Mouse (Mus musculus) liver, embryonic 11.5 days (tissue): ENCODE data around the gene Dctn2. TPM values are rescaled to one million over a fixed set of nuclear protein-coding genes. Genes with fewer than 3 reads are reported as not detected.
"Not testable (repeated sequence)": the region's sequence is repeated elsewhere in the genome, so short reads cannot be mapped to it uniquely, and the experiment has no call there.

Experiments used
- ATAC-seq: fragments of 200-750 bp; cut with Nextera tagmentation; replicated peaks from 2 replicates; pipeline ENCODE4 v1.8.0; 2017; ENCODE audit warnings: moderate number of reproducible peaks, mild to moderate bottlenecking, moderate TSS enrichment, moderate library complexity; ENCODE audit not compliant: low FRiP score
- DNase-seq: peaks from one replicate; pipeline ENCODE4 v3.0.0-alpha.2; 2017; ENCODE audit warnings: low spot score
- H3K27ac ChIP-seq: fragments of 300-500 bp; sonication (generic); 2 replicates; pipeline ENCODE4 v1.5.1; 2014; ENCODE audit warnings: mild to moderate bottlenecking, low read depth, low read length, control low read depth
- H3K27me3 ChIP-seq: fragments of 300-500 bp; sonication (generic); replicated peaks from 2 replicates; pipeline ENCODE4 v1.6.1; 2014; ENCODE audit warnings: low read length, mixed read lengths; ENCODE audit not compliant: control insufficient read depth, insufficient read depth
- H3K36me3 ChIP-seq: fragments of 300-500 bp; sonication (generic); 2 replicates; pipeline ENCODE4 v1.6.1; 2014; ENCODE audit warnings: mild to moderate bottlenecking, low read length, moderate library complexity, mixed read lengths; ENCODE audit not compliant: control insufficient read depth, insufficient read depth
- H3K4me1 ChIP-seq: fragments of 300-500 bp; sonication (generic); replicated peaks from 2 replicates; pipeline ENCODE4 v1.6.1; 2014; ENCODE audit warnings: low read length, mixed read lengths; ENCODE audit not compliant: control insufficient read depth, insufficient read depth
- H3K4me2 ChIP-seq: fragments of 300-500 bp; sonication (generic); 2 replicates; pipeline ENCODE4 v1.6.1; 2014; ENCODE audit warnings: mild to moderate bottlenecking, control low read depth, moderate library complexity
- H3K4me3 ChIP-seq: fragments of 300-500 bp; sonication (generic); 2 replicates; pipeline ENCODE4 v1.5.1; 2014; ENCODE audit warnings: low read depth, low read length, control low read depth
- H3K9ac ChIP-seq: fragments of 300-500 bp; sonication (generic); 2 replicates; pipeline ENCODE4 v1.6.1; 2014; ENCODE audit warnings: low read depth, low read length, control low read depth
- H3K9me3 ChIP-seq: fragments of 300-500 bp; sonication (generic); 2 replicates; pipeline ENCODE4 v1.6.1; 2016; ENCODE audit warnings: low read length, inconsistent platforms, mixed read lengths; ENCODE audit not compliant: control insufficient read depth
- WGBS: fragments of 180-500 bp; shearing (Covaris S2); extraction: QIAGEN DNeasy Blood & Tissue Kit; methylation state at CpG from one replicate; pipeline ENCODE4 v1.1.7; 2014; 5-methylcytosine and 5-hydroxymethylcytosine counted together
- polyA plus RNA-seq: library from polyadenylated mRNA; unstranded; fragments of >200 nt; fragmentation: Nextera tagmentation; extraction: Ambion mirVana; gene quantifications from 2 replicates; pipeline ENCODE4 v1.2.1, GENCODE M21; 2014

The Dctn2 gene
- polyA plus RNA-seq, 1 experiment from 2014 or later = 135 TPM

DNA sequence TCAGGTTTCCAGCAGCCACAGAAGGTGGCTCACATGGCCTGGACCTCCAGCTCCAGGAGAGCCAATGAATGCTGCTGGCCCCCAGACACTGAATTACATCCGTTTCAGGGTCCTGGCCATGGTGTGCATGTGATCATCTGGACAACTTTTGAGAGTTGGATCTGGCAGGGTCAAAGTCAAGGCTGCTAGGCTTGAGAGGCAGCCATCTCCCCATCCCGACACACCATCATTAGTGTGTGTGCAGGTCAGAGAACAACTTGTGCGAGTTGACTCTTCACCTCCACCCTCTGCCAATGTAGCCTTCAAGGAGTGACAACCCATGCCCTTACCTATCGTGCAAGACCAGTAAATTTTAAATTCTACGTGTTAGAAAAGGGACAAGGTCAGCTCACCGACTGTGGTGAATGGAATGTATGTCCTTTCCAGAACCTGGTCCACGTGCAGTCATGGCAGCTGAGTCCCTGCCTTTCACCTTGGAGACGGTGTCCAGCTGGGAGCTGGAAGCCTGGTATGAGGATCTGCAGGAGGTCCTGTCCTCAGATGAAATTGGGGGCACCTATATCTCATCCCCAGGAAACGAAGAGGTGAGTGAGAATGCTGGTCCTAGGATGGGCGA, 28.8 kb downstream of the Dctn2 start:
- H3K4me1 ChIP-seq = peaks cover 19% of the 10 kb centered on the region
- ATAC-seq (no peak), DNase-seq (no peak)

DNA sequence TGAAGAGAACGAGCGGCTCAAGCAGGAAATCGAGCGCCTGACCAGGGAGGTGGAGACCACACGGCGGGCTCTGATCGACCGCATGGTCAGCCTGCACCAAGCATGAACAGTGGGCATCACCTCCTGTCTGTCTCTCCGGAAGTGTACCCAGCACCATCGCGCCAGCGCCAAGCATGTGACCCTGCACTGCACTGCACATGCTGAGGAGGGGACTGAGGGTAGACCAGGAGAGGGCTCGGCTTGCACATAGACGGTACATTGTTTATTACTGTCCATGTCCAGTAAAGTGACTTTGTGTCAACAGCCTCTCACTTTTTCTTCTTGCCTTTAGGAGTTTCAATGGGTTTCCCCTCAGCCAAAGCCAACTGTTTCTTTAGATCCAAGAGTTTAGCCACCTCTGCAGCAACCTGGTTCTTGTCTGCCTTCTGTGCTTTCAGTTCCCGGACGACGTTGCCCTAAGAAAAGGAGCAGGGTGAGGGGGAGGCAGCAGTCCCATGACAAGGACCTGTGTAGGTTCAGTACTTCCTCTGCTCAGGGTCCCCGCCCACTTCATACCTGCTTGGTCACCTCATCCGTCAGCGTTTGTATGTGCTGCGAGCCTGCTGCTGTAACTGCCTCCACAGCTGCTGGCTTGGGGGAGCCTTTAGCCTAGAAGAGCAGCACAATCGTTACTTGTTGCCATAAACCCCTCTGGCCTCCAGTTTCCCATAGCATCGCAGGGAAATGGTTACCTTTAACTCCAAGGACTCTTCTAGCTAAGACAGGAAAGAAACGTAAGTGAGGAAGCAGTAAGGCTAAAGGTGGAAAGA, 30.0 kb downstream of the Dctn2 start:
- H3K4me3 ChIP-seq = no peak overlapping the region
- peaks cover 19% of the 10 kb centered on the region for H3K4me1 ChIP-seq
- H3K36me3 ChIP-seq = peaks cover 62% of the 10 kb centered on the region
- no peaks in the 10 kb centered on the region for H3K27me3 ChIP-seq
- ATAC-seq = no peak
- no peak overlapping the region for H3K27ac ChIP-seq
- H3K9ac ChIP-seq = no peak overlapping the region
- no peak overlapping the region for H3K4me2 ChIP-seq
- WGBS = 88% methylated on average over 24 of the region's 24 CpGs
- no peaks in the 10 kb centered on the region for H3K9me3 ChIP-seq
- DNase-seq = no peak

More for the DNA sequence above, 28.8 kb downstream of the Dctn2 start:
- no peak overlapping the region for H3K4me2 ChIP-seq
- no peaks in the 10 kb centered on the region for H3K27me3 ChIP-seq
- no peak overlapping the region for H3K27ac ChIP-seq
- H3K9ac ChIP-seq = no peak overlapping the region
- H3K36me3 ChIP-seq = peaks cover 56% of the 10 kb centered on the region
- no peak overlapping the region for H3K4me3 ChIP-seq
- H3K9me3 ChIP-seq = no peaks in the 10 kb centered on the region
- 90% methylated on average over 10 of the region's 10 CpGs for WGBS

DNA sequence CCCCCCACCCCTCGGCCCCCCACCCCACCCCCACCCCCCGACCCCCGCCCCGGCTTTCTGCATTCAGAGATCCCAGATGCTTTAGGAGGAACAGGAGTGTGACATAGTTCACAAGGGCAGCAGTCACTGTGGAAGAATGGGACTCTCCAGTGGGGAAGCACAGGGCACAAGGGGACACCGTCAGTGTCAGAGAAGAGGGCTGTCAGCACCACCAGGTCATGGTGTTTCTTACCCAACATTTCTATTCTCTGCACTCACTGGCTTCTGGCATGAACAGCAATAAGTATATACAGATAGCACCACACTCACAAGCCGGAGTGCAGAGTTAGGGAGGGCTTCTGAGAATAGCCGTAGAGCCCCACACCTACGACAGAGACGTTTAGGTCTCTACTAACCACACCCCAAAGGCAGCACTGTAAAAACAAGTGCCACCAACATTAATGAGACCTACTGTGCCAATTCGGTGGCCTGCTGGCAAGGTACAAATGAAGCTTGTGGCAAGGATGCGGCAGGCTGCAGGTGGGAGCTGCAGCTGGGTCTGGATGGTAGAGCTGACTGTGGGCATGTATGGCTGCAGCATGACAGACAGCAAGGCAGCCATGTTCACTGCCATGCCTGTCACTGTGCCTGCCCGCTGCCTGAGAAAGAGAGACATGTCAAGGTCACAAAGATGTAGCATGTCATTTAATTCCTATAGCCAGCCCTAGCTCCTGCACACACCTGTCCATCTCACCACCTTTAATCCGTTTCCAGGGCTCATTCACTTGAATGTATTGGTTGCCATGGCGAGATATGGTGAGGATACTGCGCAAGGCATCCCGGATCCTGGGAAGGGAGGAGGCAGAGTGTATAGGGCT, 31.1 kb downstream of the Dctn2 start:
- H3K27me3 ChIP-seq = no peaks in the 10 kb centered on the region
- no peak overlapping the region for H3K27ac ChIP-seq
- H3K4me1 ChIP-seq = peaks cover 12% of the 10 kb centered on the region
- H3K4me2 ChIP-seq = no peak overlapping the region
- WGBS = 88% methylated on average over 16 of the region's 16 CpGs
- no peak for ATAC-seq
- H3K9me3 ChIP-seq = no peaks in the 10 kb centered on the region
- H3K36me3 ChIP-seq = peaks cover 71% of the 10 kb centered on the region
- no peak for DNase-seq
- H3K9ac ChIP-seq = no peak overlapping the region
- no peak overlapping the region for H3K4me3 ChIP-seq

DNA sequence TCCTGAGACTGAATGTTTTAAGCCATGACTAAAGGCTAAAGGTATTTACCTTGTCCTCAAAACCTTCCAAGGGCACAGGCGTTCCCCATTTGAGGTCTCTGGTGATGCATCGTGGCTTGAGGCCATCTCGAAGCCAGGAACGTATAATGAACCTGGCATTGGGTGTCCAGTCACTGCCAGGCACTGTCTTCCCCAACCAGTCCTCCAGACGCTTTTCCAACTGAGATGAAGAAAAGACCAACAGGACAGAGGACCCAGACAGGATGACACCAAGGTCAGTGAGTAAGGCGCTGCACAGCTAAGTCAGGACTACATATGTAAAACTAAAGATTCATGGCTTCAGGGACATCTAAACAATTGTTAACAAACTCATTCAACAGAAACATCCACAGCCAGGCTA, 34.2 kb downstream of the Dctn2 start:
- Histone ChIP-seq H3K36me3 (peaks cover 80% of the 10 kb centered on the region), H3K9me3 (no peaks in the 10 kb centered on the region), H3K27ac (no peak overlapping the region), H3K4me1 (no peaks in the 10 kb centered on the region), H3K27me3 (no peaks in the 10 kb centered on the region), H3K9ac (no peak overlapping the region), H3K4me3 (no peak overlapping the region), H3K4me2 (no peak overlapping the region)
- DNase-seq = no peak
- WGBS = 93% methylated on average over 6 of the region's 6 CpGs
- no peak for ATAC-seq

DNA sequence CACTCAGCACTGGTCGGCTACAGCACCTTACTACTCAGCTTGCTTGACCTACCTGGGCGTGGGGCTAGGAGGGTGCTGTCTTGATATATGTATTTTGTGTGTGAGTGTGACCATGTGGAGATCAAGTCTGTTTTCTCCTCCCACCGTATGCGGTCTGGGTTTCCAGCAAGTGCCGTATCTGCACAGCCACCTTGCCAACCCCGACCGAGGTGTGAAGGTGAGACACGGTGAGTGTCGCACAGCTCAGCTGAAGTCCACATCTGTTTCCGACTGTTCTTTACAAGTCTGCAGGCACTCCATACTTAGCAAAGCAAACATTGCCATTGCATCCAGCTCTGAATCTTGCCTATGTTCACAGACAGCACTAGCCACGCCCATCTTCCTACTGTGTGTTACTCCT, 37.0 kb downstream of the Dctn2 start:
- 89% methylated on average over 11 of the region's 11 CpGs for WGBS

DNA sequence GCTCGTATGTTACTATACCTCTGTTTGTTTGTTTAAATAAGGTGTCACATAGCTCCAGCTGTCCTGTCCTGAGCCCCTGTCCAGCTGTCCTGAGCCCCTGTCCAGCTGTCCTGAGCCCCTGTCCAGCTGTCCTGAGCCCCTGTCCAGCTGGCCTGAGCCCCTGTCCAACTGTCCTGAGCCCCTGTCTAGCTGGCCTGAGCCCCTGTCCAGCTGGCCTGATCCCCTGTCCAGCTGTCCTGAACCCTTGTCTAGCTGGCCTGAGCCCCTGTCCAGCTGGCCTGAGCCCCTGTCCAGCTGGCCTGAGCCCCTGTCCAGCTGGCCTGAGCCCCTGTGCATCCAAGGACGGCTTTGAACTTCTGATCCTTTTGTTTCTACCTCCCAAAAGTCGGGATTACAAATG, 43.0 kb downstream of the Dctn2 start:
- not testable (repeated sequence) for ATAC-seq, H3K9ac ChIP-seq, DNase-seq, H3K4me3 ChIP-seq, H3K27me3 ChIP-seq, H3K4me2 ChIP-seq, H3K27ac ChIP-seq, H3K9me3 ChIP-seq
- 86% methylated on average over 3 of the region's 3 CpGs for WGBS
- Histone ChIP-seq H3K36me3 (peaks cover 50% of the 10 kb centered on the region), H3K4me1 (peaks cover 14% of the 10 kb centered on the region)

More for the DNA sequence above, 37.0 kb downstream of the Dctn2 start:
- Histone ChIP-seq H3K4me2 (no peak overlapping the region), H3K9ac (no peak overlapping the region), H3K4me3 (no peak overlapping the region), H3K36me3 (peaks cover 80% of the 10 kb centered on the region), H3K9me3 (no peaks in the 10 kb centered on the region), H3K4me1 (no peaks in the 10 kb centered on the region), H3K27me3 (no peaks in the 10 kb centered on the region), H3K27ac (no peak overlapping the region)
- DNase-seq (no peak), ATAC-seq (no peak)

DNA sequence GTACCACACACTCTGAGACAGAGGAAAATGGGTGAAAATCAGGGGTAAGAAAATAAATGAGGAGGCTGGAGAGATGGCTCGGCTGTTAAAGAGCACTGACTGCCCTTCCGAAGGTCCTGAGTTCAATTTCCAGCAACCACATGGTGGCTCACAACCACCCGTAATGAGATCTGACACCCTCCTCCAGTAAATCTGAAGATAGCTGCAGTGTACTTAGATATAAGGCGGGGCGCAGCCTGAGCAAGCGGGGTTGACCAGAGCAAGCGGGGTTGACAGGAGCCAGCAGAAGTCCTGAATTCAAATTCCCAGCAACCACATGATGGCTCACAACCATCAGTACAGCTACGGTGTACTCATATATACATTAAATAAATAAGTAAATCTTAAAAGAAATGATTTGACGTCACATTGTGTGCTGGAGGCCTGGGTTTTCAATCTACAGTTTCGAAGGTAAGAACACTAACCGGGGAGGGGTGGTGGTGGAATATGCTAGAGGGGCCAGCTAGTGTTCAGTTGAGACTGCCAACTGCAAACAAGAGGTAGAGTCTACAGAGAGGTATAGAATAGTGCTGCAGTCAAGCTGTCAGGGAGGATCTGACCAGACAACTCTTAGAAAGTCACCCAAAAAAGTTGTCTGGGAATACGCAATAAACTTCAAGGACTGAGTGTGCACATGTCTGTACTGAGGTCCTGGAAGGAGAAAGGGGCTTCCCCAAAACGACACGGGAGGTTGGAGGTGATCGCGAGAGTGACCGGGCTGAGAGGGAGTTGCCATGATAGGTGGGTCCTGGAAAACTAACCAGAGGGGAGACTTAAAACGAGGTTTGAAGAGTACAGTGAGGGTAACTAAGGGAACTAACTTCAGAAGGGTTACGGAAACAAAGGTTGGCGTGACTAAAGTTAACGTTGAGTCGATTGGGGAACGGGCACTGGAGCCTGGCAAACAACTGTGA, 44.6 kb downstream of the Dctn2 start:
- H3K9ac ChIP-seq = peak overlapping the region; percentile 90

More for the DNA sequence above, 44.6 kb downstream of the Dctn2 start:
- Histone ChIP-seq H3K4me3 (peak overlapping the region; percentile 80), H3K27ac (peak overlapping the region; percentile 82), H3K4me1 (peaks cover 14% of the 10 kb centered on the region), H3K4me2 (peak overlapping the region; percentile 85), H3K27me3 (no peaks in the 10 kb centered on the region), H3K36me3 (peaks cover 36% of the 10 kb centered on the region), H3K9me3 (no peaks in the 10 kb centered on the region)
- ATAC-seq = peak; percentile 58
- WGBS = 25% methylated on average over 23 of the region's 23 CpGs
- peak; percentile 74 for DNase-seq
